Mouse (Mus musculus): Measurements from ENCODE around the gene Tfap4.
A peak's percentile ranks its signal among the peaks of the same experiment; 100 is the strongest.

The Tfap4 gene

DNA sequence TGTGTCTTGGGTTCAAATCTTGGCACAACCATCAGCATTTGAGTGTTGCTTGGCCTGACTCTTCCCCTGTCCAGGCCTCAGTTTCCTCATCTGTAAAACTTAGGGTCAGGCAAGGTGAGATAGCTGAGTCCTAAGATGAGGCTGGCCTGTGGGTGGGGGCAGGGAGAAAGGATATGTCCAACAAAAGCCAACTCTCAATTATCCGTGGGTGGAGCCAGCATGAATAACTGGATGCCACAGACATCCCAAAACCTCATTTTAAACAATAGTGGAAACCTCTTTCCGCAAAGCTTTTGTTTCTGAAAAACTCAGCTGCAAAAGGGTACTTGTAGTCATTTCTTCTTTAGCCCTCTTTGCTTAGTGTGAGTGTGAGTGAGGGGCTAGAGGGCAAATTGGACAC, 37.2 kb upstream of the Tfap4 start:
- H3K36me3 ChIP-seq (ENCODE audit: control insufficient read depth, insufficient read depth, low read length, poor library complexity, severe bottlenecking), result no peaks in the 10 kb centered on the region

DNA sequence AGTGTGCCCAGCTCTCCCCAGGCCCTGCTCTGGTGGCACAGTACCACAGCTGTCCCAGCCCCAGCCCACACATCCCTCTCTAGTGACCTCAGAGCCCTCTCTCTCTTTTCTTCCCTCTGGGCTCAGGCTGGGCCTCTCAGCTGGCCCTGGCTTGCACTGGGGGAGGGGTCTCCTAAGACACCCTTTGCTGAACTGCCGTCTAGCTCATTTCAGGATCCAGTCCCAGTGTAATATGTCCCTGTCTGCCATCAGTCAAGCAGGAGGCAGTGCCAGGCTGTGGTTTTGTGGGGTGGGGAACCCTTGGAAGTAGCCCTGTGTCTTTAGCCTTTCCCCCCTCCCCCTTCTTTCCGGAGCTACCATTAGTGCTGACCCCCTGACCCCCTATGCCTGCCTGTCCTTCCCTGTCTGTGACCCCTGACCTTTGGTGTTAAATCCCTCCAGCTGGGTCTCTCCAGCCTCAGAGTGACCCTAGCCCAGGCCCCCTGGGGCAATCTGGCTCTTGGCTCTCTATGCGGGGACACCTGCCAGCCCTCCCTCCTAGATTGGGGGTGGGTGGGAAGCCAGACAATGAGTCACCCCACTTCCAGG, 36.6 kb upstream of the Tfap4 start:
- no peak for DNase-seq (ENCODE audit: low read depth, low spot score)
- Histone ChIP-seq H3K27me3 (ENCODE audit: control insufficient read depth, insufficient read depth, low read length, poor library complexity, severe bottlenecking) (no peaks in the 10 kb centered on the region; the same call in none of the 2 replicates), H3K36me3 (ENCODE audit: control insufficient read depth, insufficient read depth, low read length, poor library complexity, severe bottlenecking) (no peaks in the 10 kb centered on the region)

More for the DNA sequence above, 37.2 kb upstream of the Tfap4 start:
- no peak for DNase-seq (ENCODE audit: low read depth, low spot score)
- H3K27me3 ChIP-seq (ENCODE audit: control insufficient read depth, insufficient read depth, low read length, poor library complexity, severe bottlenecking), result no peaks in the 10 kb centered on the region; the same call in none of the 2 replicates

DNA sequence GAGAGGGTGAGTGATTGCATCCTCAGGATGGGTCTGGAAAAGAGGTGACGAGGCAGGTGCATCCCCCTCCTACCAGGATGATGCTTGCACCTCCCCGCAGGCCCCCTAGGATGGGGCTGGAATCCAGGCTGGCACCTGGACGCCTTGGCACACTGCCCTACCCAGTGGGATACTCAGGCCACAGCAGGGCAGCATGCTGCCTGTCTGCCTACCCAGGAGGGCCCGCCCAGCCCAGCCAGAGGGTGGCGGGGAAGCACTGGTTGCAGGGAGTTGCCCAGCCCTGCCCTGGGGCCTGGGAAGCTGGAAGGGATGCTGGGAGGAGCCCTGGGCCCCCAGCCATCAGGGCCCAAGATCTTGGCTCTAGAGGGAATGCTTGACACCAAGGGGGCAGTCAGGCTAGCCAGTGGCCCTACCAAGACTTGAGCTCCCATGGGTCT, 35.9 kb upstream of the Tfap4 start:
- Histone ChIP-seq H3K36me3 (ENCODE audit: control insufficient read depth, insufficient read depth, low read length, poor library complexity, severe bottlenecking) (no peaks in the 10 kb centered on the region), H3K27me3 (ENCODE audit: control insufficient read depth, insufficient read depth, low read length, poor library complexity, severe bottlenecking) (no peaks in the 10 kb centered on the region; the same call in none of the 2 replicates)
- DNase-seq (ENCODE audit: low read depth, low spot score), result no peak

DNA sequence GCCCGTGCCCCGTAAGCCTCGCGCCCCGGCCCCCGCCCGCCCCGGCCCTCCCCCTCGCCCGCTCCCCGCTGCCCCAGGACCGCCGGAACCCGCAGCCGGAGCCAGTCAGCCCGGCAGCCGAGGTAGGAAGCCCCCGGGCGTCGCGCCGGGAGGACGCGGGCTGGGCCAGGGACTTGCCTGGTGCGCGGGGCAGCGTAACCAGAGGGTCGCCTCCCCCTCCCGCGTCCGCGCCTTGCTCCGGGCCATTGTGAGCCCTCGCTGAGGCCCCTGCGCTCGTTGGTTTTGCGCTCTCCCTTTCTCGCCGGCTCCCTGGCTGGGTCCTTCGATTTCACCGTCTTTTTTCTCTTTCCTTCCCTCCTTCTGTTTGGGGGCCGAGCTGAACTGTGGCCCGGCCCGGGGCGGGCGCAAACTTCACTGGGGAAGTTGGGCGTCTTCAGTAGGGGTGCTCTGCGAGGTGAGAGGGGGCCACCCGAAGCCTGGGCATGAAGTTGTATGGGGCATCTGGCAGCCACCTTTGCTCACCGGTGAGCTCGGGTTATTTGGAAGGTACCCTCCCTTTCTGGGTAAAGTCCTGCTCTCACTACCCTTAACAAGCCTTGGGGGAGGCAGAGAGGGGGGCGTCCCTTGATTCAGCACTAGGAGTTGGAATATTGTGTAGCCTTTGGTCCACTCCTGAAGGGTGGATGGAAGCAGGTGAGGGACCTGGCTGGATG, 35.3 kb upstream of the Tfap4 start:
- H3K27me3 ChIP-seq (ENCODE audit: control insufficient read depth, insufficient read depth, low read length, poor library complexity, severe bottlenecking), result no peaks in the 10 kb centered on the region; the same call in none of the 2 replicates
- DNase-seq (ENCODE audit: low read depth, low spot score), result no peak
- no peaks in the 10 kb centered on the region for H3K36me3 ChIP-seq (ENCODE audit: control insufficient read depth, insufficient read depth, low read length, poor library complexity, severe bottlenecking)

DNA sequence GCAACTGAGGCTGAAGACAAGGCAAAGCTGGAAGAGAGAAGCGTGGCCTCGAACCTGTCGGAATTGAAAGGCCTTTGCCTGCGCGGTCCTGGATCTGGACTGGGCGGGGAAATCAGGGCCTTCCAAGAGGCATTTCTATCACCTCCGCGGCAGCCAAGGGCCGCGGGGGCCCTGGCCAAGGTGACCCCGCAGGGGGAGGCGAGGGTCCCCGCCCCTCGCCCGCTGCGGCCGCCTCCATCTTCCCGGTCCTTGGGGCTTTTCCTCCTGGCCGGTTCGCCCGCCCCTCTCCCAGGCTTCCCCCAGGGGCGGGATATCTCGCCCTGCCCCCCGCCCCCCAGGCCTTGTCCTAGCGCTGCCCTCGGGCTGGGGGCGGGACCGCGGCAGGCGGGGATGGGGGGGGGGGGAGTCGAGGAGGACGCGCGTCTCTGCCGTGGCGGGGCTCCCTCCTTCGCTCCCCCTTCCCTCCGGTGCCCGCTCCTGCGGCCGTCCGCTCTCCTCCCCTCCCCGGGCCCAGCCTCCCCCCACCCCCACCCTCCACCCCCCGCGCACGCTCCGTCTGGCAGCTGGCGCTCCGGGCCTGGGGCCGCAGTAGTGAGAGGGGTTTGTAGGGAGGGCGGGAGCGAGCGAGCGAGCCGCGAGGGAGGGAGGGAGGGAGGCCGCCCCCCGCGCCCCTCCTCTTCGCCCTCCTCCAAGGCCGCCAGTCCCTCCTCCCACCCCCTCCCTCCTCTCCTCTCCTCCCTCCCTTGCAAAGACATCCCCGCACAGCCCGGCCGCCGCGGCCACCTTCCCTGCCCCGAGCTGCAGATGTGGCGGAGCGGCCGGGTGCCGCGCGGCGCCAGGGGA, 34.5 kb upstream of the Tfap4 start, which contains the start of gene Glis2:
Glis2 (plus strand) TSS at position 743 of the 843 bp plus-strand sequence.
- Histone ChIP-seq H3K36me3 (ENCODE audit: control insufficient read depth, insufficient read depth, low read length, poor library complexity, severe bottlenecking) (no peaks in the 10 kb centered on the region), H3K27me3 (ENCODE audit: control insufficient read depth, insufficient read depth, low read length, poor library complexity, severe bottlenecking) (no peaks in the 10 kb centered on the region; the same call in none of the 2 replicates)
- DNase-seq (ENCODE audit: low read depth, low spot score), result peak; percentile 44

DNA sequence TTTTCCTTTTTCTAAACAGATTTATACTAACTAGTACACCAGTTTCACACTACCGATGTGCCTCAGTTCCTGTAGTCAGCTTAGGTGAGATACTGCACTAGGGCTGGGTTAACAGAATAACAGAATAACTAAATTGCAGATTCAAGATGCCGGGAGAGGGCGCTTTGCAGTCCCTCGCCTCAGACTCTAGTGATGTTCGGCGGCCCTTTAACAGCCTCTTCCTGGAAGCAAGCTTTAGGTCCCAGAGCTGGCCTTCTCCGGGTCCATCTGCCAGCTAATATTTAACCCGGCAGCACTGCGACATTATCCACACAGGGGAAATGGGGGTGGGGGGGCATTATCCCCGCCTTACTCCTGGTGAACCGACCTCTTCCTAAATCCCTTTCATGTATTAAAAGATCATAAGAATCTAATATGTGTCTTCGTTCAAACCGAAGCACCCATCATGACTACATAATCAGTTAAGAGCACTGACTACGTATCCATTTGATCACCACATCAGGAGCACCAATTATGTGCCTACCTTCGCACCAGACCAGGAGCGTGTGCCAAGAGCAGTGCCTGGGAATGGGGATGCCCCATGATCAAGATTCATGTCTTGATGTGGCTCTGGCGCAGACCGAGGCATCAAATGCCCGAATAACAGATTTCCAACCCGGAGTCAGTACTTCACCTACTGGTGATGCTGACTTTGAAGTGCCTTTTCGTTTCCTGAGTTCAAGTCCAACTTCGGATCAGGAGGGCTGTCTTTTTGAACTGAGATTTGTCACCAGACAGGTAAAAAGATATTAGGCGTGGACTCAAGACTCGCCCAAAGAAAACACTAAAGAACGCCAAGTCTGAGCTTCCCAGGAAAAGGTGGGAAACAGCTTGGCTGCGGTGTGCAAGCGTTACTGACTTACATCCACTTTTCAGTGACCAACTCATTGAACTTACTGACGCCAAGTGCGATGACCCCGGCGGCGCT, 33.5 kb upstream of the Tfap4 start:
- peak; percentile 64 for DNase-seq (ENCODE audit: low read depth, low spot score)
- no peaks in the 10 kb centered on the region for H3K36me3 ChIP-seq (ENCODE audit: control insufficient read depth, insufficient read depth, low read length, poor library complexity, severe bottlenecking)
- no peaks in the 10 kb centered on the region; the same call in none of the 2 replicates for H3K27me3 ChIP-seq (ENCODE audit: control insufficient read depth, insufficient read depth, low read length, poor library complexity, severe bottlenecking)

DNA sequence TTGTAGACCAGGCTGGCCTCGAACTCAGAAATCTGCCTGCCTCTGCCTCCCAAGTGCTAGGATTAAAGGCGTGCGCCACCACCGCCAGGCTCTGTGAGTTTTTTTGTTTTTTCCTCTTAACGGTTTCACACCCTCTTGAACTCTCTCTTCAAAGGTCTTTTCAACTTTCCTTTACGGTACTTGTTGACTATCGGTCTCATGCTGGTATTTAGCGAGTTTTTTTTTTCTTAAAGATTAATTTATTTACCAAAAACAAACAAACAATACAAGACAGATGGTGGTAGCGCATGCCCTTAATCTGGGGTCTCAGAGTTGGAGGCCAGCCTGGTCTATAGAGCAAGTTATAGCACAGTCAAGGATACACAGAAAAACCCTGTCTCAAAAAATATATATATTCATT, 30.6 kb upstream of the Tfap4 start:
- no peaks in the 10 kb centered on the region; the same call in none of the 2 replicates for H3K27me3 ChIP-seq (ENCODE audit: control insufficient read depth, insufficient read depth, low read length, poor library complexity, severe bottlenecking)
- no peaks in the 10 kb centered on the region for H3K36me3 ChIP-seq (ENCODE audit: control insufficient read depth, insufficient read depth, low read length, poor library complexity, severe bottlenecking)
- peak; percentile 61 for DNase-seq (ENCODE audit: low read depth, low spot score)

DNA sequence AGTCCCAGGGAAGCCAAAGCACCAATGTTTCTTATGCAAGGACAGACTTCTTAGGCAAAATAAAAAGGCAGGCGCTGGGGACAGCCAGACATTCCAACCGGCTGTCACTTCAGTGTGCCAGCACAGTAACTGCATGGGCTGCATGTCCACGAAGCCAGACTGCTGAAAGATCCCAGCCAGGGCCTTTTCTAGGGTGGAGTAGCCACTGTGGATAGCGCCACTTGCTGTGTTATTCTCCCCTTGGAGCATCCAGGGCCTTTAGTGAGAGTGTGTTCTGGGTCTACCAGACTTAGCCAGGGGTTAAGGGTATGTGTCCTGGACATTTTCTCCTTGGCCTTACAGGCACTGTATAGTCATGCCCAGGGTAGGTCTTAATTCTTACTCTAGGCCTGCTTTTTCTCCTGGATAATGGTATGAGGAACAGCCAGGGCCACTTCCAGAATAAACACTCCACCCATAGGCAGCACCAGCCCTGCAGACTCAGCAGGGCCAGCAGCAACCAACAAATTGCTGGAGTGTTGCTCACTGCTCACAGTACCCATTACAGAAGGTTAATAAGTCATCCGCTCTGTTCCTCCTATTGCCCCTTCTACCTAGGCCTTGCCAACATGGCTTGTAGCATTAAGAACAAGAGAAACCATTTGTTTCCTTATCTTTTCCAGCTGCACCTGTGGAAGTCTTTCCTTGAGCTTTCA, 28.0 kb upstream of the Tfap4 start:
- DNase-seq (ENCODE audit: low read depth, low spot score), result no peak
- no peaks in the 10 kb centered on the region for H3K36me3 ChIP-seq (ENCODE audit: control insufficient read depth, insufficient read depth, low read length, poor library complexity, severe bottlenecking)
- H3K27me3 ChIP-seq (ENCODE audit: control insufficient read depth, insufficient read depth, low read length, poor library complexity, severe bottlenecking), result no peaks in the 10 kb centered on the region

DNA sequence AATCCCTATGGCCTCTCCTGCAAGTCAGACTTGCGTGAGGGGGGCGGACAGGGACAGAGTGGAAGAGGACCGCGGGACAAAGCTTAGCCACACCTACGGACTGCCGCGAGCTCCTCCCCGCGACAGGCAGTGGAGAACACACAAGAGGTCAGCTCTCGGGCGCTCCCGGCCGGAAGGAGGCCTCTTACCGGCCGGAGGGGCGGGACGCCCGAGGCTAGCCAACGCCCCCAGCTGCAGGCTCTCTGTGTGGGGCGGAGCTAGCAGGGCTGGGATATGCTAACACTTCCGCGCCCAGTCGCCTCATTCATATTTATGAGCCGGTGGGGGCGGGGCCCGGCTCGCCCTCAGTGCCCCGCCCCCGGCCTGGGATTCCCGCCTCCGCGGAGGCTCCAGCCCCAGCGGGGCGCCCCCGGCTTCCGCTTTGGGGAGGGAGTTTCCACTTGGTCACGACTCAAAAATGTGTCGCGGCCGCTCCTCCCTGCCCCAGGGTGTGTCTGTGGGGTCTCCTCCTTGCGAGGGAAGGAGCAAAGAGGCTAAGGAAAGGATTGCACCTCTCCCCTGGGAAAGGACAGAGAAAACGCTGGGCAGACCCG, 27.0 kb upstream of the Tfap4 start:
- Histone ChIP-seq H3K36me3 (ENCODE audit: control insufficient read depth, insufficient read depth, low read length, poor library complexity, severe bottlenecking) (no peaks in the 10 kb centered on the region), H3K27me3 (ENCODE audit: control insufficient read depth, insufficient read depth, low read length, poor library complexity, severe bottlenecking) (no peaks in the 10 kb centered on the region)
- DNase-seq (ENCODE audit: low read depth, low spot score), result peak; percentile 96

DNA sequence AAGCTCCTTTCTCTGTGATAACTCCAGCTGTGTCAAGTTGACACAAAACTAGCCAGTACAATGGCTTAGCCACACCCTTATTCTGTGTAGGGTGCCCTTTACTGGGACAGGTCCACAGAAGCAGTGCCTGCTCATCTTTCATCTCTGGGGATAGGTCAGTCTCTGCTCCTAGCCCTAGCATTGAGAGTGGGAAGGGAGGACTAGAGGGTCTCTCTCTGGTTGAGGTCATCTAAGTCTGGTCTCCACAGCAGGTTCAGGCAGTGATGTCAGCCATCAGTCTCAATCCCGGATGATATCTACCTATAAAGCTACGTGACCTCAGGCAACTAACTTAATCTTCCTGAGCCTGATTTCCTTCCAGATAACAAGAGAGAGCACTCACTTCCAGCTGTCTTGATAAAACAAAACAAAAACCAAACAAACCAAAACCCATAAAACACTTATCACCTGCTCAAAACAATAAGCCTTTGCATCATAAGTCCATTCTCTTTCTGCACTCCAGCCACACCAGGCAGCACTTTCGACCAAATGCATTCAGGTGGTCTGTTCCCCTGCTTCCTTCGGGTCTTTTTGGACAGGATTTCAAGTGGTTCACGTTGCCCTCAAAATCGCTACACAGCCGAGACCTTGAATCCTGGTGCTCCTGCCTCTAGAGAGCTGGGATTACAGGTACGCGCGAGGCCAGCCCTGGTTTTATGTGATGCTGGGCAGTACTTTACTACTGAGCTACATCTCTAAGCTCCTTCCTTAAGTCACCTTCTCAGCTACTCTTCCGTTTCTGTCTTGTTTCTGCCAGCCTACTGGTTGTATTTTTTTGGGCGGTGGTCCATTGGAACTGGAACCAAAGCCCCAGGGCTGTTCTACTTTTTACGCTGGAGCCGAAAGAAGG, 26.2 kb upstream of the Tfap4 start:
- no peaks in the 10 kb centered on the region for H3K36me3 ChIP-seq (ENCODE audit: control insufficient read depth, insufficient read depth, low read length, poor library complexity, severe bottlenecking)
- H3K27me3 ChIP-seq (ENCODE audit: control insufficient read depth, insufficient read depth, low read length, poor library complexity, severe bottlenecking), result no peaks in the 10 kb centered on the region
- DNase-seq (ENCODE audit: low read depth, low spot score), result no peak

DNA sequence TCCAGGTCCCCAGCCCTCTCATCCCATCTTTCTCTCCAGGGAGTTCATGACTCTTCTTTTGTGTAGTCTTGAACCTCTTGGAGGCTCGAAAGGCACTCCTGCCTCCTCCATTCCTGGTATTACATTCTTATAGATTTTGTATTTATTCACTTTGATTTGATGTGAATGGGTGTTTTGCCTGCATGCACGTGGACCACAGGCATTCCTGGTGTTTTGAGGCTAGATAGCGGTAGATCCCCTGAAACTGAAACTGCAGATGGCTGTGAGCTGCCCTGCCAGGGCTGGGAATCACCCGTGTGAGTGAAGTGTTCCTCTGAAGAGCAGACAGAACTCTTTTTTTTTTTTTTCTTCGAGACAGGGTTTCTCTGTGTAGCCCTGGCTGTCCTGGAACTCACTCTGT, 24.8 kb upstream of the Tfap4 start:
- DNase-seq (ENCODE audit: low read depth, low spot score), result no peak
- no peaks in the 10 kb centered on the region for H3K36me3 ChIP-seq (ENCODE audit: control insufficient read depth, insufficient read depth, low read length, poor library complexity, severe bottlenecking)
- no peaks in the 10 kb centered on the region for H3K27me3 ChIP-seq (ENCODE audit: control insufficient read depth, insufficient read depth, low read length, poor library complexity, severe bottlenecking)

DNA sequence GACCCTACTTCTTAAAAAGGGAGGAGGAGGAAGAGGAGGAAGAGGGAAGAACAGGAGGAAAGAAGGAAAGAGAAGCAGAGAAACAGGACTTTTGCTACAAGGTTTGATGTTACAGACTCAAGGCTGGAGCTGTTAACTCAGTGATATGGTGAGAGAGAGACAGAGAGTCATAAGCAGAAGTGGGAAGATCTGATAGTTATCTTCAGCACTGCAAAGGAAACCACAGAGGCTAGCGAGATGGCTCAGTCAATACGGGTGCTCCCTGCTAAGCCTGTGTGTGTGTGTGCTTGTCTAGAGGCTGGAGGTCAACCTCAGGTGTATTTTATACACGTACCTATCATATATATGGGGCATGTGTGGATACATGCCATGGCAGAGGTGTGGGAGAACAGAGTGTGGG, 24.2 kb upstream of the Tfap4 start:
- peak; percentile 57 for DNase-seq (ENCODE audit: low read depth, low spot score)
- H3K27me3 ChIP-seq (ENCODE audit: control insufficient read depth, insufficient read depth, low read length, poor library complexity, severe bottlenecking), result no peaks in the 10 kb centered on the region

More for the DNA sequence above, 24.2 kb upstream of the Tfap4 start:
- H3K36me3 ChIP-seq (ENCODE audit: control insufficient read depth, insufficient read depth, low read length, poor library complexity, severe bottlenecking), result no peaks in the 10 kb centered on the region

Data from splenic B cell, adult 2 months (primary cell).